Mouse (Mus musculus): ENCODE measurements around the gene Vat1l.

- TF ChIP-seq CTCF (IDR thresholded peaks at IDR 0.05; ENCODE audit: low read depth, low read length) = no peak
- TF ChIP-seq POLR2AphosphoS5 (IDR thresholded peaks at IDR 0.05; ENCODE audit: insufficient replicate concordance, low read depth, low read length) = no peak
- no peak for TF ChIP-seq TAL1 (conservative IDR thresholded peaks at IDR 0.05; ENCODE audit: low read depth, low read length)
Observed at GRCm38 (mm10) chr8:114342276-114342675, 136.9 kb downstream of the Vat1l start.

All from G1E (cell line).